Mouse (Mus musculus): ENCODE measurements at regions not wholly inside any gene's neighbourhood (a gene's known extent, or its start where the extent isn't known, plus 50 kb on each side); places are given as distances from the start of the nearest gene placed in this dataset.

- H3K4me1 ChIP-seq (ENCODE audit: control insufficient read depth, insufficient read depth, low read length), result no peaks in the 10 kb centered on the region
- H3K4me3 ChIP-seq (ENCODE audit: insufficient read depth, low read length), result no peak overlapping the region
- TF ChIP-seq CTCF (IDR thresholded peaks at IDR 0.05; ENCODE audit: extremely low read depth, insufficient read depth, low read length), result no peak
- no peak for TF ChIP-seq POLR2A (IDR thresholded peaks at IDR 0.05; ENCODE audit: extremely low read depth, insufficient read depth, low read length)
- H3K27ac ChIP-seq (ENCODE audit: insufficient read depth, low read length), result no peak overlapping the region
Observed at GRCm38 (mm10) chr9:90683319-90683718, 412.7 kb upstream of the Tbc1d2b start.

DNA sequence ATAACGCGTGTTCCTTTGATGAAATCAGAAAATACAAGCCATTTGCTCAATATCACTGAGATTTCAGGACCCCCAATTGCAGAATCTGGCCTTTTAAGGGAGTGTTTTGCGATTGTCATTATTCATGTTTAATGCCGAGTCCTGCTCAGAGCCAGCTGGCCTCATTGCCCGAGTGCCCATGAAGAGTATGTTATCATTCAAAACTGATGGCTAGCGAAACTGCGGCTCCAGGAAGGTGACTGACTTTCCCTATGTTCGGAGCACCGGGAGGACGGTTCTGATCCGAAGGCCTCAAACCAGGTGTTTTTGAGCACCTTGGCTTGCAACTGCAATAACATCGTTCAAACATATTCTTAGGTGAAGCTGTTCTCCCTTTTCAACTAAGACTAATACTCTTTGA is 419.5 kb upstream of the Tbc1d2b start:
- Histone ChIP-seq H3K4me3 (ENCODE audit: insufficient read depth, low read length) (no peak overlapping the region), H3K27ac (ENCODE audit: insufficient read depth, low read length) (no peak overlapping the region), H3K4me1 (ENCODE audit: control insufficient read depth, insufficient read depth, low read length) (no peaks in the 10 kb centered on the region)
- TF ChIP-seq CTCF (IDR thresholded peaks at IDR 0.05; ENCODE audit: extremely low read depth, insufficient read depth, low read length) (no peak), POLR2A (IDR thresholded peaks at IDR 0.05; ENCODE audit: extremely low read depth, insufficient read depth, low read length) (no peak)

GRCm38 (mm10) chr9:90691137-90691536 is 420.5 kb upstream of the Tbc1d2b start:
- H3K27ac ChIP-seq (ENCODE audit: insufficient read depth, low read length), result no peak overlapping the region
- TF ChIP-seq CTCF (IDR thresholded peaks at IDR 0.05; ENCODE audit: extremely low read depth, insufficient read depth, low read length), result no peak
- no peak for TF ChIP-seq POLR2A (IDR thresholded peaks at IDR 0.05; ENCODE audit: extremely low read depth, insufficient read depth, low read length)
- no peak overlapping the region for H3K4me3 ChIP-seq (ENCODE audit: insufficient read depth, low read length)
- H3K4me1 ChIP-seq (ENCODE audit: control insufficient read depth, insufficient read depth, low read length), result no peaks in the 10 kb centered on the region

- TF ChIP-seq POLR2A (IDR thresholded peaks at IDR 0.05; ENCODE audit: extremely low read depth, insufficient read depth, low read length) (no peak), CTCF (IDR thresholded peaks at IDR 0.05; ENCODE audit: extremely low read depth, insufficient read depth, low read length) (no peak)
- no peaks in the 10 kb centered on the region for H3K4me1 ChIP-seq (ENCODE audit: control insufficient read depth, insufficient read depth, low read length)
- H3K27ac ChIP-seq (ENCODE audit: insufficient read depth, low read length), result no peak overlapping the region
- H3K4me3 ChIP-seq (ENCODE audit: insufficient read depth, low read length), result no peak overlapping the region
Observed at GRCm38 (mm10) chr9:90691676-90692661, 421.4 kb upstream of the Tbc1d2b start.

DNA sequence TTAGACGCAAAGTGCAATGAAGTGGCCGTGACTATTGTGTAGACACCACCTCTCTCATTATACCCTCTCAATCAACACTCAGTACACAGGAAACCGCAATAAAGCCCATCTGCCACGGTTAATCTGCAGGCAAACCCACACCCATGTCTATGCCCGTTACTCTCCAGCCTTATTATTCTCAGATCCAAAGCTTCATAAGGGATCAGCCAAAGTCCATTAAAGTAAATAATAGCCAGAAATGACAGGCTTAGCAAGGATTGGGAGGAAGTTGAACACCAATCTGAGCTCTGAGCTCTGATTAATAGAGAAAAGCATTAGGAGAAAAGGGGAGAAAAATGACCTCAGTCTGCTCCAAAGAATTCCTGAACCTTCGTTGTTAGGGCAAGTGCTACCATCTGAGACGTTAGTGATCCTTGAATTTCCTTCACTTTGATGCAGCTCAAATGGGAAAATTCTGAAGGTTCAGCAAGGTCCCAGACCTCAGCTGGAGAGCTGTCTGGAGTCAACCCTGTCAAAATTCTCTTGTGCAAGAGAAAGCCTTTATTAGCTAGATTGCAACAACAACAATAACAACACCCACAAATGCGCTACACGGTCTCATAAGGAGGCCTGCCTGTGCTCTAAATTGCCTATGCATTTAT is 422.5 kb upstream of the Tbc1d2b start:
- Histone ChIP-seq H3K4me3 (ENCODE audit: insufficient read depth, low read length) (no peak overlapping the region), H3K4me1 (ENCODE audit: control insufficient read depth, insufficient read depth, low read length) (no peaks in the 10 kb centered on the region), H3K27ac (ENCODE audit: insufficient read depth, low read length) (peak overlapping the region; percentile 35; the same call in 1 of the 2 replicates)
- no peak for TF ChIP-seq POLR2A (IDR thresholded peaks at IDR 0.05; ENCODE audit: extremely low read depth, insufficient read depth, low read length)

- Histone ChIP-seq H3K4me1 (ENCODE audit: control insufficient read depth, insufficient read depth, low read length) (no peaks in the 10 kb centered on the region), H3K27ac (ENCODE audit: insufficient read depth, low read length) (no peak overlapping the region), H3K4me3 (ENCODE audit: insufficient read depth, low read length) (no peak overlapping the region)
- TF ChIP-seq CTCF (IDR thresholded peaks at IDR 0.05; ENCODE audit: extremely low read depth, insufficient read depth, low read length) (no peak), POLR2A (IDR thresholded peaks at IDR 0.05; ENCODE audit: extremely low read depth, insufficient read depth, low read length) (no peak)
Observed at GRCm38 (mm10) chr9:90694051-90694645, 423.5 kb upstream of the Tbc1d2b start.

DNA sequence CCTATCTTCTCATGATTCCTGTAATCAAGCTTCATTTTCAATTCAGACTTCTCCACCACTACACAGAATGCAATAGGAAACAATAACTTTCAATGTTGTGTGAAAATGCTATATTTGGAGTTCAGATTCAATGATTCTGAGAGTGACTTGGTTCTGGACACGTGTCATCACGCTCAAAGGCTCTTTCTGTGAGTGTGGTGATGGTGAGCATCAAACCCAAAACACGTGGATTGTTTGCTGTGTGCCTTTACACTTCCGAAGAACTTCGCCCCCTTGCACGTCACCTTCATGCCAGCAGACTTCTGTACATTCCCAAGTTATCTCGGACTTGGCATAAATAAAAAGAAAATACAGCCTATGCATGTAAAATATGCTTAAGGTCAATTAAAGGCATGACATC is 425.1 kb upstream of the Tbc1d2b start:
- H3K4me1 ChIP-seq (ENCODE audit: control insufficient read depth, insufficient read depth, low read length), result no peaks in the 10 kb centered on the region
- TF ChIP-seq CTCF (IDR thresholded peaks at IDR 0.05; ENCODE audit: extremely low read depth, insufficient read depth, low read length) (no peak), POLR2A (IDR thresholded peaks at IDR 0.05; ENCODE audit: extremely low read depth, insufficient read depth, low read length) (no peak)
- H3K4me3 ChIP-seq (ENCODE audit: insufficient read depth, low read length), result no peak overlapping the region
- no peak overlapping the region for H3K27ac ChIP-seq (ENCODE audit: insufficient read depth, low read length)

- no peaks in the 10 kb centered on the region for H3K4me1 ChIP-seq (ENCODE audit: control insufficient read depth, insufficient read depth, low read length)
- no peak overlapping the region for H3K4me3 ChIP-seq (ENCODE audit: insufficient read depth, low read length)
- peak overlapping the region; percentile 71; the same call in 1 of the 2 replicates for H3K27ac ChIP-seq (ENCODE audit: insufficient read depth, low read length)
- TF ChIP-seq POLR2A (IDR thresholded peaks at IDR 0.05; ENCODE audit: extremely low read depth, insufficient read depth, low read length), result no peak
Observed at GRCm38 (mm10) chr9:90697279-90698000, 426.8 kb upstream of the Tbc1d2b start.

DNA sequence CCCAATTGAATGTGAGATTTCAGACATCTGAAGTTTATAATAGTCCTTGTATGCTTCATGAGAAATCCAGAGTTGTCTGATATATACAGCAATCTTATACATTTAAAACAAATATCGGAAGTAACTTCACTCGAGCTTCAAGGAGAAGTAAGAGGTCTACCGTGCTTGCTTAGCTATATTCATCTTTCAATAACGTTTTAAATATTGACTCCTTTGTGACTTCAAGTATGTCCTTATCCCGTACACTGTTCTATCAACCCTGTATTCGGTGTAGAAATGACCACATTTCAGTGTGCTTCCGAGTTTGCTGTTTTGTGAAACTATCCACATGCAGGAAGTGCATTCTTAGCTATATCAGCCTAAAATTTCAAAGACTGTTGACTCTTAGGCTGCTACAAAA is 427.8 kb upstream of the Tbc1d2b start:
- no peak for TF ChIP-seq POLR2A (IDR thresholded peaks at IDR 0.05; ENCODE audit: extremely low read depth, insufficient read depth, low read length)
- TF ChIP-seq CTCF (IDR thresholded peaks at IDR 0.05; ENCODE audit: extremely low read depth, insufficient read depth, low read length), result no peak
- H3K4me1 ChIP-seq (ENCODE audit: control insufficient read depth, insufficient read depth, low read length), result no peaks in the 10 kb centered on the region
- no peak overlapping the region for H3K4me3 ChIP-seq (ENCODE audit: insufficient read depth, low read length)
- no peak overlapping the region for H3K27ac ChIP-seq (ENCODE audit: insufficient read depth, low read length)
